Mouse (Mus musculus) spleen, postnatal 14 days (tissue): ENCODE results near the gene A730046J19Rik.

ENCODE experiments used
- DNase-seq, 2 experiments: peaks; one replicate each; pipeline ENCODE4 v3.0.0; 2021 to 2022; ENCODE audit warnings: low spot score in 2 of 2

The A730046J19Rik gene

GRCm38 (mm10) chrX:144153523-144153922 is at the start of gene A730046J19Rik:
A730046J19Rik (plus strand) TSS chrX:144153695.
- no peak for DNase-seq

- no peak for DNase-seq
Measured at GRCm38 (mm10) chrX:144104619-144105416, 48.7 kb upstream of the A730046J19Rik start.

- DNase-seq, result no peak
Measured at GRCm38 (mm10) chrX:144136281-144136680, 17.2 kb upstream of the A730046J19Rik start.

- DNase-seq, result no peak
Measured at GRCm38 (mm10) chrX:144149987-144150386, 3.5 kb upstream of the A730046J19Rik start.

- DNase-seq, result no peak
Measured at GRCm38 (mm10) chrX:144154111-144154510, 616 bp downstream of the A730046J19Rik start.

- no peak for DNase-seq
Measured at GRCm38 (mm10) chrX:144162936-144163335, 9.4 kb downstream of the A730046J19Rik start.
